Mouse (Mus musculus) heart, embryonic 11.5 days (tissue): ENCODE results near the gene Atoh8. TPM values are rescaled to one million over a fixed set of nuclear protein-coding genes. Genes with fewer than 3 reads are reported as not detected.

Experiments
- ATAC-seq: fragments of 200-750 bp; cut with Nextera tagmentation; replicated peaks from 2 replicates; pipeline ENCODE4 v1.8.0; 2017; ENCODE audit warnings: moderate library complexity; ENCODE audit not compliant: insufficient number of reproducible peaks, low FRiP score, low TSS enrichment
- H3K27ac ChIP-seq: fragments of 300-500 bp; sonication (generic); 2 replicates; pipeline ENCODE4 v1.5.1; 2014; ENCODE audit warnings: mild to moderate bottlenecking, low read depth, low read length
- H3K27me3 ChIP-seq: fragments of 300-500 bp; sonication (generic); 2 replicates; pipeline ENCODE4 v1.6.1; 2014; ENCODE audit warnings: mild to moderate bottlenecking, low read length, mixed read lengths; ENCODE audit not compliant: control insufficient read depth, insufficient read depth
- H3K36me3 ChIP-seq: fragments of 300-500 bp; sonication (generic); 2 replicates; pipeline ENCODE4 v1.6.1; 2014; ENCODE audit warnings: mild to moderate bottlenecking, low read length, moderate library complexity, mixed read lengths; ENCODE audit not compliant: control insufficient read depth, insufficient read depth
- H3K4me1 ChIP-seq: fragments of 300-500 bp; sonication (generic); 2 replicates; pipeline ENCODE4 v1.6.1; 2014; ENCODE audit warnings: low read length; ENCODE audit not compliant: control insufficient read depth, insufficient read depth
- H3K4me2 ChIP-seq: fragments of 300-500 bp; sonication (generic); 2 replicates; pipeline ENCODE4 v1.6.1; 2014; ENCODE audit warnings: mild to moderate bottlenecking, moderate library complexity
- H3K4me3 ChIP-seq: fragments of 300-500 bp; sonication (generic); 2 replicates; pipeline ENCODE4 v1.5.1; 2014; ENCODE audit warnings: low read depth, low read length
- H3K9ac ChIP-seq: fragments of 300-500 bp; sonication (generic); 2 replicates; pipeline ENCODE4 v1.6.1; 2014; ENCODE audit warnings: mild to moderate bottlenecking, low read depth, low read length, moderate library complexity
- H3K9me3 ChIP-seq: fragments of 300-500 bp; sonication (generic); replicated peaks from 2 replicates; pipeline ENCODE4 v1.6.1; 2016; ENCODE audit warnings: low read length; ENCODE audit not compliant: control insufficient read depth
- WGBS: fragments of 180-500 bp; shearing (Covaris S2); extraction: QIAGEN DNeasy Blood & Tissue Kit; methylation state at CpG from one replicate; pipeline ENCODE4 v1.1.7; 2014; ENCODE audit not compliant: insufficient replicate concordance; 5-methylcytosine and 5-hydroxymethylcytosine counted together
- polyA plus RNA-seq: library from polyadenylated mRNA; unstranded; fragments of >200 nt; fragmentation: Nextera tagmentation; extraction: Ambion mirVana; gene quantifications from 2 replicates; pipeline ENCODE4 v1.2.1, GENCODE M21; 2014

The Atoh8 gene
- 11.6 and 11.8 TPM in 2 replicates for polyA plus RNA-seq

DNA sequence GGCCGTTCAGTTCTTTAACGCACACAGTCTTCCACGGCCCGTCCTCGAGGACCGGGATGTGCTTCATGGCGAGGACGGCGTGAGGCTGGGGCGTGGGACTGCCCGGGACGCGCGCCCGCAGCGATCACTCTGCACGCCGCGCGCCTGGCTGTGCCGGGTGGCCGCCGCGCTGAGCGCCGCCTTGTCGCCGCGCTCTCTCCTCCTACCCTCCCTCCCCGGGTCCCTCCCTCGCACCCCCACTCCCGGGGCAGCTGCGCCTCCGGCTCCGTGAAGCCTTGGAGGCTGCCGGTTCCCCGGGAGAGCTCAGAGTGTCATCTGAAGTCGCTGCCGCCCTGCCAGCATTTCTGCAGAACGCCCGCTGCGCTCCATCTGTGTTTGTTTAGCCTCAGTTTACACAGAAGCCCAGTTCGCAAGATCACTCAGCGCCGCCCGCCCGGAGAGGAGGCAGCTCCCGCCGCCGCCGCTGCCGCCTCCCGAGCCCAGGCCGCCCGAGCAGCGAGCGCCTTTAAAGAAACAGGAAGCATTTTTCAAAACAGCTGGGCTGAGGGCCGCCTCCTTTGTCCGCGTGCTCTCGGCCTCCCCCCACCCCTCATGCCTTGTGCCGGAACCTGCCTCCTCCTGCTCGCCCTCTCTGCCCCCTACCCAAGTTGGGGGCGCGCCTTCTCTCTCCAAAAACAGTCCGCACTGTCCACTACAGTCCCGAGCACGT lies at the start of gene Atoh8:
Gene Atoh8 (minus strand): TSS at position 480 of the 709 bp plus-strand sequence.
- H3K27me3 ChIP-seq: peaks cover 18% of the 10 kb centered on the region
- H3K9ac ChIP-seq: peak within 1 kb of the TSS; percentile 79
- 0 out of 2 replicates have a peak, but pooled peaks have one; percentile 15 for ATAC-seq
- peak within 1 kb of the TSS; percentile 92 for H3K4me2 ChIP-seq
- no peaks in the 10 kb centered on the region for H3K36me3 ChIP-seq
- H3K27ac ChIP-seq: peak within 1 kb of the TSS; percentile 73
- H3K4me1 ChIP-seq: peaks cover 43% of the 10 kb centered on the region
- H3K9me3 ChIP-seq: no peaks in the 10 kb centered on the region
- WGBS: under 1% methylated on average over 63 of the region's 68 CpGs
- peak within 1 kb of the TSS; percentile 73 for H3K4me3 ChIP-seq

DNA sequence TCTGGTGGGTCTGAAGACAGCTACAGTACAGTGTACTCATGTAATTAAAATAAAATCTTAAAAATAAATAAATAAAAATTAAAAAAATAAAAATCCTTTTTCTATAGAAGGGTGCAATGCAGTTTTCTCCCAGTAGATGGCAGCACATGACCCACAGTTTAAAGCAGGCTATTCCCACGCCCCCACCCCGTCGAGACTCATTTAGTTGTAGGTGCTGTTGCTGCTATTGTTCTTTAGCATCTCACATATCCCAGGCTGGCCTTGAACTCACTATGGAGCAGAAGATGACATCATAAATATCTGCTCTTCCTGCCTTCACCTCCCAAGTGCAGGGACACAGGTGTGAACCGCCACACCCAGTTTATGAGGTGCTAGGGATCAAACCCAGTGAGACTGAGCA lies 48.5 kb upstream of the Atoh8 start:
- Histone ChIP-seq H3K27me3 (no peaks in the 10 kb centered on the region), H3K36me3 (no peaks in the 10 kb centered on the region), H3K4me3 (no peak overlapping the region), H3K27ac (no peak overlapping the region), H3K4me1 (peaks cover 14% of the 10 kb centered on the region), H3K9me3 (no peaks in the 10 kb centered on the region), H3K4me2 (no peak overlapping the region), H3K9ac (no peak overlapping the region)
- no peak for ATAC-seq
- 23% methylated on average over 4 of the region's 4 CpGs for WGBS

DNA sequence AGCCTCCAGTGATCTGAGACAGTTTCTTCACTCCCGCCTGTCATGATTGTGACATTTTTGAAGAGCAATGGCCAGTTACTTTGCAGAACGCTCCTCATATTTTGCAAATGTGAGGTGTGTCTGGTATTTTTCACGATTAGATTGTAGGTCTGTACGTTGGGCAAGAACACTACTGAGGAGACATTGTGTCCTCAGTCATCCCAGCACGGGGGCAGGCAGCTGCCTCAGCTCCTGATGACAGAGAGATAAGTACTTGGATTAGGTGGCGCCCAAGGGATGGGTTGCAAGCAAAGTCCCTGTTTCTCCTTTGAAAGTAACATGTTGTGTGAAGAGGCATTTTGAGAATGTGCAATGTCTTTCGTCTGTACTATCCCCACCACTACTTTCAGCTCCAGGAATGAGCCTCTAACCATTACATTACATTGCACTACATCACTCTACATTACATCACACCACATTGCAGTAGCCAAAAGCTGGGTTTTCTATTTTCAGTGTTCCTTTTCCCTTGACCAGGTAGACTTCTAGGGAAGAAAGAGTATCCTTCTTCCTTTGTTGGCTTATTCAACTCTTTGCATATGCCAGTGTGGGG lies 45.1 kb upstream of the Atoh8 start:
- WGBS: 30% methylated on average over 7 of the region's 7 CpGs
- no peak overlapping the region for H3K9ac ChIP-seq
- no peaks in the 10 kb centered on the region for H3K36me3 ChIP-seq
- no peaks in the 10 kb centered on the region for H3K27me3 ChIP-seq
- peak overlapping the region; percentile 78 for H3K27ac ChIP-seq
- H3K4me3 ChIP-seq: no peak overlapping the region
- no peak overlapping the region for H3K4me2 ChIP-seq
- H3K9me3 ChIP-seq: no peaks in the 10 kb centered on the region
- no peak for ATAC-seq
- peaks cover 31% of the 10 kb centered on the region for H3K4me1 ChIP-seq

DNA sequence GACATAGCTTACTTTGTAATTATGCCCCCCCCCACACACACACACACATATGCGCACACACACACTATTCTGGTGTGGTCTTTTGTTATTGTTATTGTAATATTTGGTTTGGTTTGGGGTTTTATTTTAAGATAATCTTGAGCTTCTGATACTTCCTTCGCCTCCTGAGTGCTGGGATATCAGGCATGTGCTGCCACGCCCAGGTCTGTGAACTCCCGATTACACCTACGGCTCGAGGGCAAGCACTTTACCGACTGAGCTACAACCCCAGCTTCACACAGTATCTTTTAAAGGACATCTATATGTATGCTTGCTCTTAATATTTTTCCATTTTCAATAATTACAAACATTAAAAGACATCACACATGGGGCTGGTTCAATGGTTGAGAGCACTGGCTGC lies 44.1 kb upstream of the Atoh8 start:
- no peaks in the 10 kb centered on the region for H3K9me3 ChIP-seq
- no peaks in the 10 kb centered on the region for H3K36me3 ChIP-seq
- 63% methylated on average over 7 of the region's 7 CpGs for WGBS
- no peak overlapping the region; the same call in 1 of the 2 replicates for H3K4me2 ChIP-seq
- ATAC-seq: peak; percentile 78
- H3K4me3 ChIP-seq: no peak overlapping the region
- peak overlapping the region; percentile 92; the same call in 1 of the 2 replicates for H3K27ac ChIP-seq
- 0 out of 2 replicates have a peak overlapping the region, but pooled peaks have one; percentile 10 for H3K9ac ChIP-seq
- H3K4me1 ChIP-seq: peaks cover 31% of the 10 kb centered on the region
- no peaks in the 10 kb centered on the region for H3K27me3 ChIP-seq

DNA sequence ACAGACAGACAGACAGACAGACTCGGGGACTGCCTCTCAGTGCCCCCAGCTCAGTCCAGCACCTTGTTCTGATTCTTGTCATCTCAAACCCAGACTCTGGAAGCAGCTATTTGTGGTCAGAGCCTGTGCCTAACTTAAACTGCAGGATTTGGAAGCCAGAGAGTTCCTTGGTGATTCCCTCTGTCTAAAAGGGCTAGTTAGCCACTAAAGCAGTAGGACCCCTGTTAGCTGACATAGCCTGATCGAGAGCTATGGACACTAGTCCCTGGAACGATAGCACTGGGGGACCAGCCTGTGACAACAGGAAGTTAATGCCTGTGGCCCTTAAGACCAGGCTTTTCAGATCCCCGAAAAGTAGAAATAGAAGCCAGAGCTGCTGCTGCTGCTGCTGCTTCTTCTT lies 43.5 kb upstream of the Atoh8 start:
- Histone ChIP-seq H3K4me3 (no peak overlapping the region), H3K9ac (peak overlapping the region; percentile 22; the same call in 1 of the 2 replicates), H3K27ac (peak overlapping the region; percentile 92), H3K36me3 (no peaks in the 10 kb centered on the region), H3K9me3 (no peaks in the 10 kb centered on the region), H3K27me3 (no peaks in the 10 kb centered on the region), H3K4me2 (no peak overlapping the region), H3K4me1 (peaks cover 31% of the 10 kb centered on the region)
- ATAC-seq: no peak
- WGBS: 61% methylated on average over 4 of the region's 4 CpGs

DNA sequence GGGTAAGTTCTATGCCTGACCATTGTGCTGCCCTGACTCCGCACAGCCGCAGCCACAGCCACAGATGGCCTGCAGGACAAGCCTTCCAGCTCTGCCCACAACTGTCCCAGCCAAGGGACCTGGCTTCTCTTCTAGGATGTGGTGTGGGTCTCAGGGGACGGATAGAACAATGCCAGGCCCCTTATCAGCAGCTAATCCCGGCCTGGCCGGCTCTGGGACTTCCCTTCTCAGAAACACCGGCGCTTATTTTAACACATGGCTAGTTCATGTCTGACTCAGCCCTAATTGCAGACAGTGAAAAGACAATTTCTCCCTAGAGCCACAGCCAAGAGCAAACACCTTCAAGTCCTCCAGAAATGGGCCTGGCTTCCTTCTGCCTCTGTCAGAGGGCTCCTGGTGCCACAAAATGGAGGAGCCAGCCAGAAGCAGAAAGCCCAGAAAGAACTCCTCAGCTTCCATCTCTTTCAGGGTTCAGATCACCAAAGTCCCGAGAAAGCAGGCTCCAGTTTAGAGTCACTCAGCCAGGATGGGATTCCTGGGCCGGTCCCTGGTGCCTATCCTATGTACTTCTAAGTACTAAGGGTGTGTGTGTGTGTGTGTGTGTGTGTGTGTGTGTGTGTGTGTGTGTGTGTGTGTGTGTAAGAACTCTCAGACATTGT lies 42.3 kb upstream of the Atoh8 start:
- Histone ChIP-seq H3K9ac (peak overlapping the region; percentile 57), H3K4me2 (no peak overlapping the region), H3K4me3 (no peak overlapping the region), H3K27me3 (no peaks in the 10 kb centered on the region), H3K9me3 (no peaks in the 10 kb centered on the region), H3K27ac (peak overlapping the region; percentile 92), H3K36me3 (no peaks in the 10 kb centered on the region), H3K4me1 (peaks cover 37% of the 10 kb centered on the region)
- 30% methylated on average over 9 of the region's 9 CpGs for WGBS
- peak; percentile 58; the same call in 1 of the 2 replicates for ATAC-seq

DNA sequence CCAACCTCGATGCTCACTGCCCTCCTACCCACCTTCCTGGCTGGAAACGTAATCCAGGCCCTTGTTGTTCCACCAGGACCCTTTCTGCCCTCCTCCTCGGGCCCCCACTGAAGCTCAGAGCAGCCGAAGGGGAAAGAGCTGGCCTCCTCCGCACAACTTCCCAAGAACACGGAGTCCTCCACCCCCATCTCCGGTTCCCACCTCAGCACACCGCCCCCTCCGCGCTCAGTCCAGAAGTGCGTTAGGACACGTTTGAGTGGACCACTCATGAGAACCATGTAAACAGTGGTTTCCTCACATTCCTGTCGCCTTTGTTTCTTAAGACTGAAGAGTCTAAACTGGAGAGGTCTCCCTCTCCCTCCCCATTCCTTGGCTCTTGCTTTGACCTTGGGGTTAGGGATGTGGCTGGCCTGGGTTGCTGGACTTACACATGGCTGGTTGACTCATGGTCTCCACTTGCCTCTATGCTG lies 41.6 kb upstream of the Atoh8 start:
- H3K9me3 ChIP-seq: no peaks in the 10 kb centered on the region
- no peaks in the 10 kb centered on the region for H3K27me3 ChIP-seq
- peak overlapping the region; percentile 57 for H3K9ac ChIP-seq
- ATAC-seq: no peak
- H3K4me2 ChIP-seq: no peak overlapping the region
- no peaks in the 10 kb centered on the region for H3K36me3 ChIP-seq
- peak overlapping the region; percentile 92 for H3K27ac ChIP-seq
- peaks cover 43% of the 10 kb centered on the region for H3K4me1 ChIP-seq
- H3K4me3 ChIP-seq: no peak overlapping the region
- WGBS: 76% methylated on average over 13 of the region's 13 CpGs

DNA sequence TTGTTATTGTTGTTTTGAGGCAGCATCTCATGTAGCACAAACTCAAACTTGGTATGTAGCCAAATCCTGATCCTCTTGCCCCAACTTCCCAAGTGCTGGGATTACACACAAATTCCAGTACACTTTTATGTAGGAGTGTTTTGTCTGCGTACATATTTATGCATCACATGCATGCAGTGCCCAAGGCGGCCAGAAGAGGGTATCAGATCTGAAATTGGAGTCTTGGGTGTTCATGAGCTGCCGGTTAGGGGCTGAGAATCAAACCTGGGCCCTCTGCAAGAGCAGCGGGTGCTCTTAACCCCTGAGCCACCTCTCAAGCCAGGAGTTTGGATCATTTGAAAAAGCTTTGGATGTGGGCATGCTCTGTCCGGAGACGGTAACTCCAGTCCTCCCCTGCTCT lies 40.8 kb upstream of the Atoh8 start:
- Histone ChIP-seq H3K4me1 (peaks cover 45% of the 10 kb centered on the region), H3K4me2 (no peak overlapping the region), H3K27me3 (no peaks in the 10 kb centered on the region), H3K27ac (no peak overlapping the region), H3K4me3 (no peak overlapping the region), H3K9ac (no peak overlapping the region), H3K9me3 (no peaks in the 10 kb centered on the region), H3K36me3 (no peaks in the 10 kb centered on the region)
- WGBS: 90% methylated on average over 6 of the region's 6 CpGs
- no peak for ATAC-seq
